Mouse (Mus musculus): ENCODE measurements at regions not wholly inside any gene's neighbourhood (a gene's known extent, or its start where the extent isn't known, plus 50 kb on each side); places are given as distances from the start of the nearest gene placed in this dataset.

DNA sequence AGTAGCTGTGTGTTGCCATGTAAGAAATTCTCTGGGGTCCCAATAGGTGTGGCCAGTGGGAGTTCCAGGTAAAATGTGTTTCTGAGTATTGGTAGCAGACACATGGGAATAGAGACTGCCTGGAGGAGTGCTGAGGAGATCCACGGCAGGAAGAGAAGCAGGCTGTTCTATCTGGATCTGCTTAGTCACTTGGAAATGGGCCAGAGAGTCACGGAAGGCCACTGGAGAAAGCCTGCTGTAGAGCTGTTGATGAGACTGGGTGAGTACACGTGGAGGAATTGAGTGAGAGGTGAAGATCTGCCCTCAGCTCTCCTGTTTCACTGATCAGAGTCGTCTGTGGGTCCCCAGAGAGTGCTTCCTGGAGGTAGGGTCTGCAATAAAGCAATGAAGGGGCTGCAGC, 120.2 kb downstream of the Tm4sf1 start:
- TF ChIP-seq CTCF (IDR thresholded peaks at IDR 0.05; ENCODE audit: low read depth, low read length) (no peak), EP300 (IDR thresholded peaks at IDR 0.05; ENCODE audit: insufficient read depth, low read depth, low read length) (no peak), POLR2A (IDR thresholded peaks at IDR 0.05; ENCODE audit: insufficient read depth, low read length) (no peak)

Measured in ES-Bruce4 (cell line).